Mouse (Mus musculus) embryonic facial prominence, embryonic 12.5 days (tissue): ENCODE measurements around the gene Cym. TPM values are rescaled to one million over a fixed set of nuclear protein-coding genes. Genes with fewer than 3 reads are reported as not detected.
A peak's percentile ranks its signal among the peaks of the same experiment; 100 is the strongest.

Experiments
- ATAC-seq: fragments of 200-750 bp; cut with Nextera tagmentation; 2 replicates; pipeline ENCODE4 v1.8.0; 2017; ENCODE audit not compliant: insufficient number of reproducible peaks, insufficient read depth, low FRiP score, low TSS enrichment
- H3K27ac ChIP-seq: fragments of 300-500 bp; sonication (generic); 2 replicates; pipeline ENCODE4 v1.5.1; 2016; ENCODE audit warnings: mild to moderate bottlenecking
- H3K27me3 ChIP-seq: fragments of 300-500 bp; sonication (generic); 2 replicates; pipeline ENCODE4 v1.6.1; 2016; ENCODE audit warnings: mild to moderate bottlenecking, moderate library complexity
- H3K36me3 ChIP-seq: fragments of 300-500 bp; sonication (generic); 2 replicates; pipeline ENCODE4 v1.6.1; 2016; ENCODE audit warnings: mild to moderate bottlenecking
- H3K4me1 ChIP-seq: fragments of 300-500 bp; sonication (generic); 2 replicates; pipeline ENCODE4 v1.6.1; 2016
- H3K4me2 ChIP-seq: fragments of 300-500 bp; sonication (generic); replicated peaks from 2 replicates; pipeline ENCODE4 v1.6.1; 2016; ENCODE audit warnings: mild to moderate bottlenecking, moderate library complexity
- H3K4me3 ChIP-seq: fragments of 300-500 bp; sonication (generic); 2 replicates; pipeline ENCODE4 v1.5.1; 2016; ENCODE audit warnings: mild to moderate bottlenecking
- H3K9ac ChIP-seq: fragments of 300-500 bp; sonication (generic); 2 replicates; pipeline ENCODE4 v1.6.1; 2016; ENCODE audit warnings: mild to moderate bottlenecking, moderate library complexity
- H3K9me3 ChIP-seq: fragments of 300-500 bp; sonication (generic); 2 replicates; pipeline ENCODE4 v1.6.1; 2016; ENCODE audit warnings: mild to moderate bottlenecking, moderate library complexity
- WGBS: fragments of 180-500 bp; shearing (Covaris S2); methylation state at CpG from one replicate; pipeline ENCODE4 v1.1.7; 2016; 5-methylcytosine and 5-hydroxymethylcytosine counted together
- polyA plus RNA-seq: library from polyadenylated mRNA; unstranded; fragments of >200 nt; fragmentation: Nextera tagmentation; extraction: Ambion mirVana; gene quantifications from 2 replicates; pipeline ENCODE4 v1.2.1, GENCODE M21; 2016

The Cym gene
- 0.17 TPM in 1 of 2 replicates, not detected in the other for polyA plus RNA-seq

DNA sequence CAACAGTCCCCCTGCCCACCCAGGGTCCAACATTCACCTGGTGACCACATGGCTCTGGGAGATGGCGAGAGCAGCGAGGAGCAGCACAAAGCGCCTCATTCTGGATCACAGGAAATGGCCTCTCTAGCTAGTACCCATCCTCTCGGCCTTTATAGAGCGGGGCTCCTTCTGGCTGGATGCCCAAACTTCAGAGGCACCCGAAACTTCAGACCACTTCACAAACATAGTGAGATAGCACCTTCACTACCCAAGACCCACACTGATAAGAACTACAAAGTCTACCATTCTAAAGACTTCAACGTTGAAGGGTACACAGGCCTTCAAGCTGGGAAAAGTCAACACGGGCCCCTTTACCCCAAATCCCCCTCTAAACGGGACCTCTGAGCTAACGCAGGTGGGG, at the start of gene Cym:
Gene Cym (minus strand): TSS at position 125 of the 400 bp plus-strand sequence.
- ATAC-seq = no peak
- 77% methylated on average over 10 of the region's 10 CpGs for WGBS
- H3K4me2 ChIP-seq = no peak within 1 kb of the TSS
- H3K27ac ChIP-seq = no peak within 1 kb of the TSS
- H3K4me3 ChIP-seq = no peak within 1 kb of the TSS
- no peaks in the 10 kb centered on the region for H3K27me3 ChIP-seq
- H3K9ac ChIP-seq = no peak within 1 kb of the TSS
- no peaks in the 10 kb centered on the region for H3K36me3 ChIP-seq
- H3K4me1 ChIP-seq = no peaks in the 10 kb centered on the region
- H3K9me3 ChIP-seq = 0 out of 2 replicates have a peak, but pooled peaks cover 4% of the 10 kb centered on the region

DNA sequence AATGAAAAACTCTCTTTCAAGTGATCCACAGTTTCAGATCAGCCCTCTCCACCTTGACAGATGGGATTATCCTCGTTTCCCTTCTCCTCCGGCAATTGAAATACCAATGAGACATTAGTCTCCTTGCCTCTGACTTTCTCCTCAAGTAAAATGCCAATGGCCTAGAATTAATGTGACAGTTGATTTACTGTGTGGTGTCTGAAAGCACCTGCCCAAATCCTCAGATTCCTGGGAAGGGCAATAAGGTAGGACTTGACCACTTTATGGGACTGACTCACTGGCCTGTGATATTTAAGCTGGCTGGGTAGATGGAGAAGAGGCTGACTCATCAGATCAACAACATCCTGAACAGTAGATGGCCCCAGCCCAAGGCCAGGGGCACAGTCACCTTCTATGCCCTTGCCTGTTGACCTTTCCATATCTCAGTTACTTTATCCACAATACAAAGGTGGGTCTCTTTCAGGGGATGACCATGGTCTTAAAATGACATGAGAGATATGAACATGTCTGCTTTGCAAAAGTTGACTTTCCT, 45.3 kb upstream of the Cym start:
- Histone ChIP-seq H3K9ac (no peak overlapping the region), H3K9me3 (no peaks in the 10 kb centered on the region), H3K36me3 (no peaks in the 10 kb centered on the region), H3K27ac (no peak overlapping the region), H3K4me2 (no peak overlapping the region), H3K4me3 (no peak overlapping the region), H3K4me1 (no peaks in the 10 kb centered on the region), H3K27me3 (0 out of 2 replicates have a peak, but pooled peaks cover 3% of the 10 kb centered on the region)
- ATAC-seq = no peak
- 68% methylated on average over 2 of the region's 2 CpGs for WGBS

DNA sequence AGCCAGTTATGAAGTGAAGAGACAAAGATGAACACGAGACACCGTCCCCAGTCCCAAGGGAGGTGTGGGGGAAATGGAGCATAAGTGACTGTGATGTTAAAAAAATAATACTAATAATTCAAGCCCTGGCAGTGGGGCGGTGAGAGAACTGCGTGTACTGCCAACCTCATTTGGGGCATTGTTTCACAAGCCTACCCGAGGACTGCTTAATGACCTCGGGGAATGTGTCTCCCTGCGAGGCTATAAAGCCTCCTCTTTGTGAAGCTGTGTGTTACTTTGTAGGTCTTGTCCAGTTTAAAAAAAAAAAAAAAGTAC, 40.3 kb upstream of the Cym start:
- no peaks in the 10 kb centered on the region for H3K36me3 ChIP-seq
- H3K9me3 ChIP-seq = no peaks in the 10 kb centered on the region
- 32% methylated on average over 7 of the region's 7 CpGs for WGBS
- H3K9ac ChIP-seq = no peak overlapping the region
- H3K27ac ChIP-seq = no peak overlapping the region
- no peak for ATAC-seq
- H3K4me1 ChIP-seq = peaks cover 13% of the 10 kb centered on the region
- H3K4me3 ChIP-seq = no peak overlapping the region
- H3K27me3 ChIP-seq = no peaks in the 10 kb centered on the region
- no peak overlapping the region for H3K4me2 ChIP-seq

DNA sequence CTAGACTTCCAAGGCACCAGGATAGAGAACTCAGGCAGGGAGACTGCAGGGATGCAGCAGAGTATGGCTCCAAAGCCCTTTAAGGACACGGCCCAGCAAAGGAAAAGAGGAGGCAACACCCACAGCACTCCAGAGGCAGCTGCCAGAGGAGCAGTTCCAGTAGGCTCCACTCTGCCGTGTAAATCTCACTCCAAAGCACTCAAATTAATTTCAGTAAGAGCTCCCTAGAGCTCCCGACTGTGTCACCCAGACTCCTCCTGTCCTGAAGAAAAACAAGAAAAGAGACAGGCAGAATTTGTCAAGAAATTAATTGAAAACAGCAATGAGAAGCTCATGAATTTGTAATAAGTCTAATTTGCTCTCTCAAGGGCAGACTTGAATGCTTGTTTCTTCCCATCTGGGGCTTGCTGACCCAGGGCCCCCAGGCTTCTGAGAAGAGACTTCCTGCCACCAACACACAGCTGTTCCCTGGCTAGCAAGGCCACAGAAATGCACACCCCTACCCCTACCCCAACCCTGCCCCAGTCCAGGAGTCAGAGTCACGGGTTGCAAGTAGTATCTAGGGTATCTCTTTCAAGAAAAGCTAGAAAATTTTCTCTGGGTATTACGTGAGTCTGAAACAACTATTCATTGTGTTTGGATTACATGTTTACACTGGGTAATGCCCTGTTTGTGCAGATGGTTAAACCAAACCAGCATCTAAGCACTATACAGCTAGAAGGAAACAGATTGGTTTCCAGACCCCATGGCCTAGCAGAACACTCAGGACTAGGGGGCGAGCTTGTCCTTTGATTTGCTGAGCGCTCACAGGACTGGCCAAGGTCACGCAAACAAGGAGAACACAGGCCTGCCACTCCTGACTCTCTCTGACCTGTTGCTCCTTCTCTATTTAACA, 39.7 kb upstream of the Cym start:
- H3K27me3 ChIP-seq = no peaks in the 10 kb centered on the region
- ATAC-seq = no peak
- WGBS = 26% methylated on average over 8 of the region's 8 CpGs
- peaks cover 13% of the 10 kb centered on the region for H3K4me1 ChIP-seq
- H3K36me3 ChIP-seq = no peaks in the 10 kb centered on the region
- H3K27ac ChIP-seq = 0 out of 2 replicates have a peak overlapping the region, but pooled peaks have one; percentile 1
- no peak overlapping the region for H3K4me2 ChIP-seq
- no peak overlapping the region for H3K9ac ChIP-seq
- H3K9me3 ChIP-seq = no peaks in the 10 kb centered on the region
- no peak overlapping the region for H3K4me3 ChIP-seq

DNA sequence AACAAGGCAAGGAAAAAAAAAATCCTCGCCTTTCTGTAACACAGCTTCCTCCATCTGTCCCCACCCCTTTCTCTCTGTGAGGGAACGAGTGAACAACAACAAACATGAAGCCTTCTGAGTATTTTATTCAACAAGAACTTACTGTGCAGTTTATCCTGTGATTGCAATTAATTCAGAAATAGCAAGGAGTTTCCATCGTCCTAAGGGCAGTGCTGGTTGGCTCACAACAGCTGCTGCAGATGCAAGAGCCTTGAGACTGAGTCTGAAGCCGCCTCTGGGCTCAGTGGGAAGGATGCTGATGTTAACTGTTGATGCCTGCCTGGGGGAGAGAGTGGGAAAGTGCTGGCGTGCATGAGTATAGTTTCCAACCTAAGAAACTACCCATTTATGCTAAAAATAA, 36.4 kb upstream of the Cym start:
- Histone ChIP-seq H3K27me3 (0 out of 2 replicates have a peak, but pooled peaks cover 5% of the 10 kb centered on the region), H3K9ac (no peak overlapping the region), H3K4me3 (no peak overlapping the region), H3K4me1 (peaks cover 13% of the 10 kb centered on the region), H3K9me3 (no peaks in the 10 kb centered on the region), H3K4me2 (no peak overlapping the region), H3K27ac (no peak overlapping the region), H3K36me3 (no peaks in the 10 kb centered on the region)
- WGBS = 62% methylated on average over 5 of the region's 5 CpGs
- ATAC-seq = no peak

DNA sequence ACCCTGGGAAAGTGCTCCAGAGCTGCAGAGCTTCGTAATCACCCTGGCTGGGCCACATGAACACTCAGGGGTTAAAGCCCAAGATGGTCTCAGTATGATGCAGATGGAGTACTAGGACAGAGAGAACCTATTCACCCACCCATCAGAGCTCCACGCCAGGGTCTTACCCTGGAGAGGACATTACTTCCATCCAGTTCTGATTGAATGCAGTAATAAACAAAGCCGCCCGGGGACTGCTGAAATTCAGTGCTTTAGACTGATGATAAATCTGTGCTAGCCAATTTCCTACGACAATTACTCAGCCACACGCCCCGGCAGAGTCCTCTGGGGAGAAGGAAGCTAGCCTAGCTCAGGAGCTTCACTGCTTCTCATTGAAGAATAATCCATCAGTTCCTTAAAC, 35.2 kb upstream of the Cym start:
- Histone ChIP-seq H3K36me3 (no peaks in the 10 kb centered on the region), H3K9me3 (no peaks in the 10 kb centered on the region)
- ATAC-seq = no peak

DNA sequence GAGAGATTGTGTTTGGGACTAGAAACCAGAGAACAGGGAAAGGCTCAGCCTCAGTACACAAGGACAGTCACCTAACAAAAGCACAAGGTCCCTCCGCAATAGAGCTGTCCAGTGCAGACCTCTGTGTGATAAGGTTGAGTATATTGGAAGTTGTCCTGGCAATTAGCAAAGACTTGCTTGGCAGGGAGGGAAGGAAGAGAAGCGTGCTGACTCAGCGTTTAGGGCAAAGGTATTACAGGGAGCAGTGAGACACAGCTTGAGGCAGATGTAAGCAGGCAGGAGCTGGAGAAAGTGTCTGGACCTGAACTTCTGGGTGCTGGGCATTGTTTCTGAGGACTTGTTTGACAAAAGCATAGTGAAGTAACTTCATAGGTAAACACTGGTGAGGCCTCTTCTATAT, 34.5 kb upstream of the Cym start:
- Histone ChIP-seq H3K27me3 (0 out of 2 replicates have a peak, but pooled peaks cover 5% of the 10 kb centered on the region), H3K36me3 (no peaks in the 10 kb centered on the region), H3K4me1 (peaks cover 5% of the 10 kb centered on the region), H3K4me3 (no peak overlapping the region), H3K4me2 (no peak overlapping the region), H3K9me3 (no peaks in the 10 kb centered on the region), H3K27ac (no peak overlapping the region), H3K9ac (no peak overlapping the region)
- no peak for ATAC-seq
- 87% methylated on average over 3 of the region's 3 CpGs for WGBS

More for the DNA sequence above, 35.2 kb upstream of the Cym start:
- Histone ChIP-seq H3K9ac (no peak overlapping the region), H3K4me1 (peaks cover 12% of the 10 kb centered on the region), H3K4me3 (no peak overlapping the region), H3K27ac (no peak overlapping the region), H3K4me2 (no peak overlapping the region), H3K27me3 (0 out of 2 replicates have a peak, but pooled peaks cover 5% of the 10 kb centered on the region)
- 73% methylated on average over 7 of the region's 7 CpGs for WGBS

DNA sequence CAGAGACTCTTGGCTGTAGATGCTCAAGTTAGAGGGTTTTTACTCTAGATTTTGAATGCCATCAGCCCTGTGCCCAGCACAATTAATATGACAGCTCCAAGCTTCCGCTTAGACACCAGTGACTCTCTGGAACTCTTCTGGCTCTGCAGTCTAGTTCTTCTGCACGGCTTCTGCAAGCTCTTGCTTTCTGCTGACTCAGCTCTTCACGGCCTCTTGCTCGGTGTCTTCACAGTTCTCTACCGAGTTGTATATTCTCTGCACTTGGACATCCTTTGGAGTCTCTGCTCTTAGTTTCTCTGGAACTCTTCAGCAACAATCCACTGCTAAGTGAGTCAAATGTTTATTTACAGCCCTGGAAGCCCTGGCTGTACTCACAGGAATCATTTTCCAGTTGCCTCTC, 32.4 kb upstream of the Cym start:
- H3K27ac ChIP-seq = no peak overlapping the region
- no peaks in the 10 kb centered on the region for H3K9me3 ChIP-seq
- H3K27me3 ChIP-seq = 0 out of 2 replicates have a peak, but pooled peaks cover 5% of the 10 kb centered on the region
- no peak overlapping the region for H3K4me2 ChIP-seq
- no peaks in the 10 kb centered on the region for H3K36me3 ChIP-seq
- no peak for ATAC-seq
- WGBS = 84% methylated on average over 5 of the region's 5 CpGs
- H3K4me1 ChIP-seq = 0 out of 2 replicates have a peak, but pooled peaks cover 6% of the 10 kb centered on the region
- H3K9ac ChIP-seq = no peak overlapping the region
- no peak overlapping the region for H3K4me3 ChIP-seq

DNA sequence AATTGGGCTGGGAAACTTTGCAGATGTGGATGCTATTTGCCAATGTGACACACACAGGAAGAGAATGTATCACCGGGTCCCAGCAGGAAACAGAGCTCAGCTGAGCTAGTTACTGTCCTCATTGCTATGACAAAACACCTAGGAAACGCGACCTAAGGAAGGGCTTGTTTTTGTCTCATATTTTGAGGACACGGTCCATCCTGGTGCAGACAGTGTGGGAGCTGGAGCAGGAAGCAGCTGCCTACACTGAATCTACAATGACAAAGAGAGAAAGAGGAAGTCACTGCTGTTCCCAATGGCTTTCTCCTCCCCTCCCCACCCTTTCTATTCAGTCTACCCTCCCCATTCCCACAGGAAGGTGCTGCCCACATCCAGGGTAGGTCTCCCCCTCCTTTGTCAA, 30.5 kb upstream of the Cym start:
- WGBS = 65% methylated on average over 4 of the region's 4 CpGs
- H3K9me3 ChIP-seq = no peaks in the 10 kb centered on the region
- no peak for ATAC-seq

DNA sequence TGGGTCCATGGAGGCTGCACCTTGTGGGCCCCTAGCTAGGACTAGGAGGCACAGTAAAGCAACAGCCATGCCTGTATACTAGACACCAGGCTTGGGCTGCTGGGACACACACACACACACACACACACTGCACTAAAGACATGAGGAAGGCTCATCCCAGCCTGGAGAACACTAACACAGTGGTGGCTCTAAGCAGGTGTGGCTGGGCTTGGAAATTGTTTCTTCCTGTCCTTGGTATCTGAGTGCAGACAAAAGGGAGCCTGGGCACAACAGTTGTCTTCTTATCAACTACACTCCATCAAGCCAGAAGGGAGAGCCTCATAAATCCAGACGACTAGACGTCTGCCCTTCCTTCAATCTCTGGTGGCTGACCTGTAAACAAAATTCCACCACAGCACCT, 28.8 kb upstream of the Cym start:
- ATAC-seq = no peak
- Histone ChIP-seq H3K27ac (no peak overlapping the region), H3K9me3 (no peaks in the 10 kb centered on the region), H3K4me2 (no peak overlapping the region), H3K36me3 (no peaks in the 10 kb centered on the region), H3K4me1 (0 out of 2 replicates have a peak, but pooled peaks cover 6% of the 10 kb centered on the region), H3K27me3 (0 out of 2 replicates have a peak, but pooled peaks cover 5% of the 10 kb centered on the region), H3K4me3 (no peak overlapping the region), H3K9ac (no peak overlapping the region)
- 64% methylated on average over 2 of the region's 2 CpGs for WGBS

More for the DNA sequence above, 30.5 kb upstream of the Cym start:
- H3K4me2 ChIP-seq = no peak overlapping the region
- H3K27me3 ChIP-seq = 0 out of 2 replicates have a peak, but pooled peaks cover 5% of the 10 kb centered on the region
- no peak overlapping the region for H3K4me3 ChIP-seq
- H3K27ac ChIP-seq = no peak overlapping the region
- no peak overlapping the region for H3K9ac ChIP-seq
- H3K36me3 ChIP-seq = no peaks in the 10 kb centered on the region
- H3K4me1 ChIP-seq = 0 out of 2 replicates have a peak, but pooled peaks cover 6% of the 10 kb centered on the region

DNA sequence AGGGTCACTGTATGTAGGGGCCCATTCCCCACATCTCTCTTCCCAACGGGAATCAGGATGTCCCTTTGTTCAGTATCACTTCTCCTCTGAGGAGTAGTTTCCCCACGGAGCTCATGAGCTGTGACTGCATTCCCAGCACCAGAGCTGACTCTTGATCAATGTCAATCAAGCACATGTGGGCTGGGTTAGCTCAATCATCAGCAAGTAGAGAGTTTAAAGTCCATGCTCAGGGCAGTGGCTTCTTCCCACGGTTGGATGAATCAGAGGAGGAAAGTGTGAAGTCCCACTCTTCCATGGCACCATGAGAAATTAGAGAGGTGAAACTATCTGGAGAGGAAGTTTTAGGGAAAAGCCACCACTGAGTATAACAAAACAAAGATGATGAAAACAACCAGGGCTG, 27.5 kb upstream of the Cym start:
- H3K9me3 ChIP-seq = no peaks in the 10 kb centered on the region
- no peak overlapping the region for H3K27ac ChIP-seq
- H3K27me3 ChIP-seq = 0 out of 2 replicates have a peak, but pooled peaks cover 5% of the 10 kb centered on the region
- no peaks in the 10 kb centered on the region for H3K36me3 ChIP-seq
- WGBS = 53% methylated on average over 3 of the region's 3 CpGs
- no peak overlapping the region for H3K4me3 ChIP-seq
- H3K4me2 ChIP-seq = no peak overlapping the region
- no peak overlapping the region for H3K9ac ChIP-seq
- 0 out of 2 replicates have a peak, but pooled peaks cover 6% of the 10 kb centered on the region for H3K4me1 ChIP-seq
- ATAC-seq = no peak

DNA sequence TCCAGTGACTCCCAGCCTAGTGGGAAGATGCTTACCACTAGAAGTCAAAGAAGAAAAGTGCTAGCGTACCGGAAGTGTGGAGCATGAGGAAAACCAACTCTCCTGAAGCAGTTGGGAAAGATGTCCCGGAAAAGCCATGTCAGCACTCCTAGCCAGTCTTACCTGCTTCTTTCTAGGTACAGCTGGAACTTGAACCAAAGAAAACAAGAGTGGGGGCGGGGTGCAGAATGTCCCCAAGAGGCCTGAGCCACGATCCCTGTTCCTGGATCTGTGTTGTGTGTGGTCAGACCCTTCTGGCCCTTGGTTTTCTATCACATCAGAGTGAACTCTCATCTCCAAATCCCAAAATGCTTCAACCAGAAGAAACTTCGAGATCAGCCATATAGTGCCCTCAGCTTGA, 25.3 kb upstream of the Cym start:
- ATAC-seq = no peak
- no peak overlapping the region for H3K4me2 ChIP-seq
- H3K4me1 ChIP-seq = 0 out of 2 replicates have a peak, but pooled peaks cover 6% of the 10 kb centered on the region
- no peaks in the 10 kb centered on the region for H3K9me3 ChIP-seq
- no peaks in the 10 kb centered on the region for H3K36me3 ChIP-seq
- 69% methylated on average over 6 of the region's 6 CpGs for WGBS
- H3K27me3 ChIP-seq = no peaks in the 10 kb centered on the region
- no peak overlapping the region for H3K4me3 ChIP-seq
- no peak overlapping the region for H3K9ac ChIP-seq
- no peak overlapping the region for H3K27ac ChIP-seq
